Mouse (Mus musculus): Measurements from ENCODE around the gene Trp53rkb.

Gene Trp53rkb

DNA sequence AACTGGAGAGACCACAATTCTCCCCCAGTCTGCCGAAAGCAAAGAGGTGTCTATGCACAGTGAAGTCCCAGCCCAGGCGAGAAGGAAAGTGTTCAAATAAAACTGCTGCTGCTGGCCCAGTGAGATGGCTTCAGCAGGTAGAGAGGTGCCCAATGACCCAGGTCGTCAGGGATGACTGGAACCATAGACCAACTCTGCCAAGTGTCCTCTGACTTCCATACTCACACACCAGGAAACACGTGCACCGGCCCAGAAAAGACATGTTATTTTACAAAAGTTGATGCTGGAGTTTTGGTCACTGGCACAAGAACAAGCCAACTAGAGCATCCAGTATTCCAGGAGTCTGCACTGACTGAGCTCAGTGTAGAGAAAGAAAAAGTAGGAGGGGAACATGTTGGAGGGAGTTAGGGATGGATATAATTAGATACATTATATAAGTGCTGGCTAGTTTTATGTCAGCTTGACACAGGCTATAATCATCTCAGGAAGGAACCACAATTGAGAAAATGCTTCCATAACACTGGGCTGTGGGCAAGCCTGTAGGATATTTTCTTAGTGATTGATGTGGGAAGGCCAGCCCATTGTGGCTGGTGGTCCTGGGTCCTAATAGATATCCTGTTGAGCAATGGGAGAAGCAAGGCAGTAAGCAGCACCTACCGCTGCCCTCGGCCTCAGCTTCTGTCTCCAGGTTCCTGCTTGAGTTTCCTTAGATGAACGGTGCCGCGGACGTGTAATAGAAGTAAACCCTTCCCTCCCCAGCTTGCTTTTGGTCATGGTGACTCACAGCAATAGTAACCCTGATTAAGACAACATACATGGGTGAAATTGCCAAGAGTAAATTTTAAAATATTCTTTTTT, 7.5 kb downstream of the Trp53rkb start:
- no peak for DNase-seq (ENCODE audit: low spot score)

DNA sequence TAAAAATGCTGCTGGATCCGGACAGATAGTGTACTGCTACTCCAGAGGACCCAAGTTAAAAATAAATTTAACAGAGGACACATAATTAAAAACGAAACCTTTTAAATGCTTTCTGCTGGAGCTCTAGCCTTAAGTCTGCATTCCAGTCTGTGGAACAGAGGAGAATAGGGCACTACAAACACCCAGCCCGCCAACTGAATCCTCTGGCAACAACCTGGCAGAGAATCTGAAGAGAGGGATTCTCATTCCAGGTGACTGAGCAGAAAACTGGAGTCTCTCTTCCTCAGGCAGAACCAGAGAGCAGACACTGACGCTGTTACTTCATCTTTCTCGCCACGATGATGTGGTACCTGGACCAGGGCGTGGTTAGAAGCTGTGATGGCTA, 8.1 kb downstream of the Trp53rkb start:
- no peak for DNase-seq (ENCODE audit: low spot score)

GRCm38 (mm10) chr2:166801436-166801835, 9.1 kb downstream of the Trp53rkb start:
- no peak for DNase-seq (ENCODE audit: low spot score)

DNA sequence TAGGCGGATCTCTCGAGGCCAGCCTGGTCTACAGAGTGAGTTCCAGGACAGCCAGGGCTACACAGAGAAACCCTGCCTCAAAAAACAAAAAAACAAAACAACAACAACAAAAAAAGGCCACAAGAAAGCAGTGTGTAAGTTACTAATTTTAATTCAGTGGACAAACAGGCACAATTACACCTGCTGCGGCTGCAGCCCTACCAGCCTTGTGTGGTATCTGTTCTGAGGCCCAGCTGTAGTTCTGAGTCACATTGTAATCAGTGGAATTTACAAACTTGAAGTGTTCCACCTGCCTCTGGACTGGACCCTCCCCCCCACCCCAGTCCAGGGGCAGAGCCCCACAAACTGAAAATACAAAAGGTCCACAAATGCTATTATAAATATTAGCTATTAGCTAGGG, 11.0 kb downstream of the Trp53rkb start:
- no peak for DNase-seq (ENCODE audit: low spot score)

- peak; percentile 96 for DNase-seq (ENCODE audit: low spot score)
These were observed 13.2 kb downstream of the Trp53rkb start, which contains the start of gene Arfgef2 for GRCm38 (mm10) chr2:166805250-166806172. Arfgef2 (plus strand) TSS chr2:166805588.

- DNase-seq (ENCODE audit: low spot score): no peak
These were observed 13.9 kb downstream of the Trp53rkb start for GRCm38 (mm10) chr2:166806173-166806705.

DNA sequence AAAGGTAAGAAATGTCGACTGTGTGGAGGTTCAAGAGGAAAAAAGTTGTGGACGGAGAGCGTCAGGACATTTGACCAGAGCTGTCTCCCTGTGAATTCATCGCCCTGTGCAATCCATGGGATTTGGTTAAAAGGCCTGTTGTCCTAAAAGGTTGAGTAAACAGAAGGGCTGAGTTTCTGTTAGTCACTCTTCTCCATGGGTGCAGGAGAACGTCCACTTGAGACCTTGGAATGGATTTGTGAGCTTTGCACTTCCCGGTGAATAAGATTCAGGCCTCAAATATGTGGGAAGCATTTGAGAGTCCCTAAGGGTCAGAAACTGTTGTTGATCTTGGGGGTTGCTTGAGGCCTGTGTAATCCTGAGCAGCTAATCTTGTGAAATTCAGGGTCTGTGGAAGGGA, 14.5 kb downstream of the Trp53rkb start:
- no peak for DNase-seq (ENCODE audit: low spot score)

DNA sequence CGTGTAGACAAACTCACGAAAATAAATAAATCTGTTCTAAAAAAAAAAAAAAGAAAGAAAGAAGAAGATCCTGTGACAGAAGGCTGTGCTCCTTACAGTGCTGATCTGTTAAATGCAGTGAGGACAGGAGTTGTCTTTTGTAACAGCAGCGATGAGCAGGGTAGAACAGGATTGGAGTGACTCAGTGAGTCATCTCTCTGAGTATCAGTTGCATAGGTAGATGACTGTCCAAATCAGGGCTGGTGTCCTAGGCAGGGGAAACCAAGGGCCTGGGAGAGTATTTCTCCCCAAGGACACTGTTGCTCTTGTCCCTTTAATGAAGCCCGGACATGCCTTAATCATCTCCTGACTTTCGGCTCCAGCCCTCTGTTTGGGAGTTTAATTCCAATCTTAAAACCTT, 17.2 kb downstream of the Trp53rkb start:
- no peak for DNase-seq (ENCODE audit: low spot score)

- no peak for DNase-seq (ENCODE audit: low spot score)
These were observed 18.5 kb downstream of the Trp53rkb start for GRCm38 (mm10) chr2:166810821-166811220.

GRCm38 (mm10) chr2:166818463-166819143, 26.3 kb downstream of the Trp53rkb start:
- no peak for DNase-seq (ENCODE audit: low spot score)

DNA sequence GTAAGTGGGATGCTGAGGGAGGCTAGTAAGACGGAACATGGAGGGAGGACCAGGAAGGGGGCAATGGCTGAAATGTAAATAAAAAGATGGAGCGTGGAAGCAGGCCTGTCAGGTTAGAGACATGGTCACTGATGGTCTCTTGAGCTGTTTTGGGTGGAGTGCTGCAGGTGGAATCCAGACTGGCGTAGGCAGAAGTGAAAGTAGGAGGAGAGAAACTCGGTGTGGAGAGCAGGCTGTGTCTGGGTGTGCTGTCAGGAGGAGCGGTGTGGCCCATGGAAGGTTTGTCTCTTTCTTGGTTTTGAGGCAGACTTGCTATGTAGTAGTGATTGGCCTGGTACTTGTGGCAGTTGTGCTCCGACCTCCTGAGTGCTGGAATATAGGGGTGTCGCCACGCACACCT, 27.5 kb downstream of the Trp53rkb start:
- no peak for DNase-seq (ENCODE audit: low spot score)

DNA sequence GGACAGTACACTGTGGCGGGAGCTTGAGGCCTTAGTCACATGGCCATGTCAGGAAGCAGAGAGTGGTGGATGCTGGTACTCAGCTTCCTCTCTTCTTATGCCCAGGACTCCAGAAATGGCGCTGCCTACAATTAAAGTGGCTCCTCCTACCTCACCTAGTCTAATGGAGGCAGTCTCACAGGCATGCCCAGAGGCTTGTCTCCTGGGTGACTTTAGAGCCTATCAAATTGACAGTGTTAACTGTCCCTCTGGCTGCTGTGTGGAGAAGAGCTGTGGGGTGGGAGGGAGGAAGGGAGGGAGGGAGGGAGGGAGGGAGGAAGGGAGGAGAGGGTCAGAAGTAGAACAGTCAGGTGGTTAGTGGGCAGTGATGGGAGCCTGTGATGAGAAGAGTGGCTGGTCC, 28.5 kb downstream of the Trp53rkb start:
- DNase-seq (ENCODE audit: low spot score): no peak

DNA sequence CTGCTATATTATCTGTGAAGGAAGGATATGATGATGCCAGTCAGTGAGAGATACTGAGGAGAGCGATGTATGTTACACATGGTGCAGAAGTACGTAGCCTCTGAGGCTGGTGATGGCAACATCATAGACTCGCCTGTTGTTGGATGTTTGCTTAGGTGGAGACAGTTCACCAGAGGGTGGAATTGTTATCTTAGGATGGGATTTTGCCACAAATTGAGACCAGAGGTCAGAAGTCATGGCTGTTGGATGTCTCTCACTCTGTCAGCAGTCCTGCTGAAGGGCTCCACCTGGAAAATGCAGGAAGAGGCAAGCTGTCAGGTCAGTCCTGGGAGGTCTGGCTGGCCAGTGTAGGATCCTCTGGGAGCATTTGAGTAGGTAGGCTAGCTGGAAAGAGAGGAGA, 29.1 kb downstream of the Trp53rkb start:
- DNase-seq (ENCODE audit: low spot score): no peak

DNA sequence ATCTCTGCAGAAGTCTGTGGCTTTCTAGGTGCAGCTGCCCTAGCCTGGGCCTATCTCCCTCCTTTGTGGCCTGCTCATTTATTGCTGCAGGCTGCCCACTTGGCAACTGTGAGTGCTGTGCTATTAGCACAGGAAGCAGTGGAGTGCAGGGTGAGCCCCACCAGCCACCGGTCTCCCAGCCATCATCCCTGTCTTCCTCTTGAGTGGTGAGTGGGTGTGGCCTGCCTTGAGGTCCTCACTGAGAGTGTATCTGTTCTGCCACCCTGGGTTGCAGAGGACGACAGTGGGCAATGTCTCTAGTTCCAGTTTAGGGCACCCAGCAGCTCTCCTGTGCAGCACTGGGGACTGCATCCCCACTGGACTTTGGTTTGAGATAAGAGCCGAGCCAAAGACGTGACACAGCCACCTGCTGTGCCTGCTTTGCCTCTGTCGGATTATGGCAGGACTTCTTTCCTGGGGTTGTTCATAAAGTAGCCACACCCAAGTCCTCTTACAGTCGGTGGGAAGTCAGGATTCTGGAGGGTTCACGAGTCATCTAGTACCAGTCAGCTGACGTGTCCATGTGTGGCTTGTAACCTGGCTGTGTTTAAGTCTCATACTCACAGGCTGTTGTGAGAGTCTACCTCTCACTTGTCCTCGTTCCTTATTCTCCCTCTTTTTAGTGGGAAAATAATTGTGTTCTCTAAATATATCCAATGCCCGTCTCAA, 29.9 kb downstream of the Trp53rkb start:
- no peak for DNase-seq (ENCODE audit: low spot score)

- DNase-seq (ENCODE audit: low spot score): no peak
These were observed 30.6 kb downstream of the Trp53rkb start for GRCm38 (mm10) chr2:166822901-166823300.

DNA sequence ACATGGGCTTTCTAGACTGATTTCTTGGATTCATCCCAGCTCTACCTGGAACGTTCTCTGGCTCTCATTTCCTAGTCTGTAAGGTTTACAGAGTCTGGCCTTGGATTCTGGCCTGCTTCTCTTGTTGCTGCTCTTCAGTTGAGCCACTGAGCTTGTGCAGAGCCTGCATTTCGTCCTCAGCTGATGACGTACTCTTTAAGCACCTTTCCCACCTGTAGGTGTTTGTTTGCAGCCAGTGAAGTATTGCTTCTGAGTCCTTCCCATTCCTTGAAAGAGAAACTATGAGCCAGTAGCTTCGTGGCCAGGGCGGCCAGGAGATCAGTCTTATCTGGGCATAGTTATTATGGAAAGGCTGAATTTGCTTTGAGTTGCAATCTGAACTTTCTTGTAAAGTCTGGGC, 32.1 kb downstream of the Trp53rkb start:
- DNase-seq (ENCODE audit: low spot score): no peak

DNA sequence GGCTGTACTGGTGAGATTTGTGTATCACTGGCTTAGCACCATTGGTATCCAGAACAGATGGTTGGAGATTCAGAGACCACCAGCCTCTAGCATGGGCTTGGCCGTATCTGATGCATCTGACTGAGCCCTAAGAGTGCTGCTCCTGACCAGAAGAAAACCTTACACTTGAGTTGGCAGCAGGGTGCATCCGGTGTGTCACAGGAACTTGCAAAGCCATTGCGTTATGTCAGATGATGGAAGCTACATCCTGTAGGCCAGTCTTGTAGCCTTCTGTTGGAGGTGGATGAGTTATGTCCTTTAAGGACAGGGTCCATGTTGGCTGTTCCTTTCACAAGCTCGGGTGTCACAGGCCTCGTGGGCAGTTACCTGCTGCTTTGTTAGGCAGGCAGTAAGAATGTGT, 32.7 kb downstream of the Trp53rkb start:
- no peak for DNase-seq (ENCODE audit: low spot score)

- DNase-seq (ENCODE audit: low spot score): no peak
These were observed 34.3 kb downstream of the Trp53rkb start for GRCm38 (mm10) chr2:166826491-166827224.

- no peak for DNase-seq (ENCODE audit: low spot score)
These were observed 36.0 kb downstream of the Trp53rkb start for GRCm38 (mm10) chr2:166828306-166828705.

- no peak for DNase-seq (ENCODE audit: low spot score)
These were observed 38.0 kb downstream of the Trp53rkb start for GRCm38 (mm10) chr2:166830350-166830749.

GRCm38 (mm10) chr2:166834091-166834490, 41.8 kb downstream of the Trp53rkb start:
- no peak for DNase-seq (ENCODE audit: low spot score)

Measured in embryo, embryonic 10 days (tissue).